Mouse (Mus musculus) brain, adult 2 months (tissue): ENCODE data around the gene Nol3.

Experiments
- DNase-seq: peaks from one replicate; pipeline ENCODE4 v3.0.0; 2011; ENCODE audit warnings: low read depth, low spot score

The Nol3 gene

DNA sequence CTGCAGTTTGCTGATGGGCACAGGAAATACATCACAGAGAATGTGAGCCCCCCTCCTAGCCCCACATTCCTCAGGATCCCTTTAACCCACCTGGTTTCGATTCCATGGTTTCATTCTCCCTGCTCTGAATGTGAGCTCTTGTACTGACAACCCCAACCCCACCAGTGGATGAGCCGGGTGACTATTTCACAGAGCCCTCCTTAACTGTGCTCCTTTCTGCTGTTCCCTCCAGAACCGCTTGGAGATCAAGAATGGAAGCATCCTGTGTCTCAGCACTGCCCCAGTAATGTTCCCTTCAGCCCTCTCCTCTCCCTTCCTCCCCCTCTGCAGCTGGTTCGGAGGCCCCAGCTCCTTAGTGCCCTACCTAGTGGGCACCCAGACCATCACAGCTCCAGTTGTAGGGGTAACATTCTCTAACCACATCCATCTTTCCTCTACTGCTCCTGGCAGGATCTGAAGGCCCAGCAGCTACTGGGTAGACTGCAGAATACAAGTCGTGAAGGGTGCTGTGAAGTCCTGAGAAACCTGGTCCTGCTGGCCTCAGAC is 30.3 kb downstream of the Nol3 start:
- DNase-seq, result peak; percentile 64

DNA sequence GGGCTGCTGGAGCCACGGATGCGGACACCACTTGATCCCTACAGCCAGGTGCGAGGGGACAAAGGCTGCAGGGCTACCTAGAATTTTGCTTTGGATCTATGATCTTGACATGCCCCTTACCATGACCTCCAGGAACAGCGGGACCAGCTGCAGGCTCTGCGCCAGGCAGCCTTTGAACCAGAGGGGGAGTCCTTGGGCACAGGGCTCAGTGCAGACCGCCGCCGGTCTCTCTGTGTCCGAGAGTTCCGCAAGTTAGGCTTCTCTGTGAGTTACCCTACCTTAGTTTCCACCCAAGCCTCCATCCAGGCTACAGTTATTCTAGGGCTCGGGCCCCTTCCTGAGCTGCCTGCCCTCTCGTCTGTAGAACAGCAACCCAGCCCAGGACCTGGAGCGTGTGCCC is 31.7 kb downstream of the Nol3 start:
- DNase-seq, result no peak

- no peak for DNase-seq
Observed at GRCm38 (mm10) chr8:105308428-105308827, 32.5 kb downstream of the Nol3 start.

GRCm38 (mm10) chr8:105309142-105309847 is 33.4 kb downstream of the Nol3 start:
- DNase-seq, result peak; percentile 97

DNA sequence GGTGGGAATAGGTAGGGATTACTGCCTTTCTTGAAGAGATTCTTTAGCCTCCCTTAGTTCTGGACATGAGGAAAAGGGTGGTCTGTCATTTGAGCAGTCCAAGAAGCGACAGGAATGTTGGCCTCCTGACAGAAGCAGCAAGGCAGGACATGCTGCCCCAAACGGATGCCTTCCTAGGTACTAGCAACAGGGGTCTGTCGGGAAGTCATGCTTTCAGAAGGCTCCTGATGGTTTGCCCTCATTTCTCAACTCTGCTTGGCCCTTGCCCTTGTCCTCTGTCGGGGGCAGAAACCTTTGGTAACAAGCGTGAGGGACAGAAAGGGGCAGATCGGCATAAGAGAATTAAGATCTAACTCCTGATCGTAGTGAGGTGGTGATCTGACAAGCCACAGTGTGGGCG is 34.2 kb downstream of the Nol3 start:
- no peak for DNase-seq

DNA sequence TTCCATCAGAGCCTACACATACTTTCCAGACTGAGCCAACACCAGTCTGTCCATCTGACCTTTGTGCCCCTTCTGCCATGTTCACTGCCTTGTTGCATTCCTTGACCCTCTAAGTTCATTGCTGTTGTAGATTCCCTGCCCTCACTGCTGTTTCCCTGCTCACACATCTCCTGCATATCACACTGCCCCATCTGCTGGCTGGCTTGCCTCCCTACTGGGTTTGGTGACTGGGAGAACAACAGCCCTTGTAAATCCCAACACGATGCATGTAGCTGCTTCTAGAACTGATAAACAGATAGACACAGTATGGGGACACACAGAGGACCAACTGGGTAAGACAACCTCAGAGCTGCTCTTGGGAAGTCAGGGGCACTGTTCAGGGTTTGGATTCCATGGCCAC is 35.8 kb downstream of the Nol3 start:
- no peak for DNase-seq

DNA sequence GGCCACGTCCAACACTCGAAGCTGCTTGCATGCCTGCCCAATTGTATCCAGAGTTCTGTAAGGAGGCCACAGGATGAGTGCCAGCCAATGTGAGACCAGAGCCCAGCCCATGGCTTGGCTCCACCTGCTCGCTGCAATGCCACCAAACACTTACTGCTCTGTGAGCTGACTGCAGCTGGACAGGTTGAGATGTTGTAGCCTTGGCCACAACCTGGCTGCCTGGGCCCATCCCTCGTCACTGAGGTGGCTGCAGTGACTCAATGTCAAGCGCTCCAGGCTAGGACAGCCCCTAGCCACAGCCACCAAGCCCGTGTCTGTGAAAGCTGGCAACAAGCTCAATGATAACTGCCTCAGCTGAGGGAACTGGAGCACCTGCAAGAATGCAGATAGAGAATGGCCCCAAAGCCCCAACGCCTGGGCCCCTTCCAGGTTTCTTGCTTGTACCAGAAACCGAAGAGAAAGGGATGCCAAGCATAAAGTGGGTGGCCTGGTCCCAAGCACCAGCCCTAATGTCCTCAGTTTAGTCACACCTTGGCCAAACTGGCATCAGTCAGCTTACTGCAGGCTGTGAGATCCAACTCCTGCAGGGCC is 37.0 kb downstream of the Nol3 start:
- no peak for DNase-seq

GRCm38 (mm10) chr8:105313622-105314402 is 37.9 kb downstream of the Nol3 start:
- no peak for DNase-seq

DNA sequence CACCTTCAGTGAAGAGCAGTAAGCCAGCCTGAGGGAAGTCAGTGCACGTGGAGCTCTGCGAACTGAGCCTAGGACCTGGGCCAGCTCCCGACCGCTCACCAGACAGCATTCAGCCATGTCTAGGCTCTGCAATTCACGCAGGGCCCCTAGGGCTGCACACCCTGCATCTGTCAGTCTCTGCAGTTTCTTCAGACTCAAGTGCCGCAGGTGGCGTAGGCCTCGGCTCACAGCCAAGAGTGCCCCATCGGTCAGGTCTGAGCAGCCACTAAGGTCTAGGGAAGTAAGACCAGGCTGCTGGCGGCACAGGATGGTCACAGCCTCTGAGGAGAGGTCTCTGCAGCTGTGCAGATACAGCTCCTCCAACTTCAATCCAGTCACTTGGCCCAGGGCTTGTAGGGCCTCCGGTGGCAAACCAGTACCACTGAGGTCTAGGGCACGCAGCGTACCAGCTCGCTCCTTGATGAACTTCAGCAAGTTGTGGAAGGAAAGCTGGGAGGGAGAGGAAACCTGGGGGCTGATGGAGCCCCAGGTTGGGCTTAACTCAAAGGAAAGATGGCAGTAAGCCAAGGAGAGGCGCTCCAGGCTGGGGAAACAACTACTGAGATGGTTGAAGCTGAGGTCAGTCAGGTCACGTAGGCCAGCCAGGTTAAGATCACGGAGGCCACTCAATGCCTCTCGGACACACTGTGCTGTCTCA is 39.3 kb downstream of the Nol3 start:
- DNase-seq, result no peak

DNA sequence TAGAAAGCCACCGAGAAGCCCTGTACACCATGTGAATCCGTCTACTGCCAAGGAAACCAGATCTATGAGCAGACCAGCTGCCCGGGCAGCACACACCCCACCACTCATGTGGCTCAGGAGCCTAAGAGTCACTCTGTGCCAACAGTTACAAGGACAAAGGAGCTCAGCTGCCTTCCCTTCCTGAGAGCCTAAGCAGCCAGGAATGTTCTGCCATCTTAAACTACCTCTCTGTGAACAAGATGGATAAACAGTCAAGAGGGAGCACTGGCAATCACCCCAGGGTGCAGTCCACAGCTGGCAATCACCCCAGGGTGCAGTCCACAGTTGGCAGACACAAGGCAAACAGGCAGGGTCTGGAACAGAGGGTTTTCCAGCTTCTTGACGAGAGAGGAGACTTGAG is 42.0 kb downstream of the Nol3 start:
- DNase-seq, result no peak

- peak; percentile 51 for DNase-seq
Observed at GRCm38 (mm10) chr8:105318662-105319190, 42.8 kb downstream of the Nol3 start.

GRCm38 (mm10) chr8:105323183-105323582 is 47.2 kb downstream of the Nol3 start:
- DNase-seq, result no peak

DNA sequence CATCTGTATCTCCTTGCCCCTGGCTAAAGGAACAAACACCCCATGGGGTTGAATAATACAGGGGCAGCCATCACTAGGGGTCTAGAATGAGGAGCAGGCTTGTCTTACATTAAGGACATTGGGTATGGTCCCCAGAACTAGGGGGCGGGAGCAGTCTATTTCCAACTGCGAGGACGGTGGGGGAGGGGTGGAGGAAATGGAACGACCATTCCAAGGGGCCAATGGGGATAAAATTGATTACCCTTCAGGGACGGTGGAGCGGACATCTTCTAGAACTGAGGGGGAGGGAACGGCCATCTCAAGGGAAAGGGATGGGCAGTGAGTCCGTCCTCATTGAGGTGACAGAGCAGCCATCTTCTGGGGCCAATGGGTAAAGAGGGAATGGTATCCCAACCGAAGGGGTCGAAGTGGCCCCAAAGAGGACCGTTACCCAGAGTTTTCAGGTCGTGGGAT is 49.7 kb downstream of the Nol3 start:
- DNase-seq, result no peak

DNA sequence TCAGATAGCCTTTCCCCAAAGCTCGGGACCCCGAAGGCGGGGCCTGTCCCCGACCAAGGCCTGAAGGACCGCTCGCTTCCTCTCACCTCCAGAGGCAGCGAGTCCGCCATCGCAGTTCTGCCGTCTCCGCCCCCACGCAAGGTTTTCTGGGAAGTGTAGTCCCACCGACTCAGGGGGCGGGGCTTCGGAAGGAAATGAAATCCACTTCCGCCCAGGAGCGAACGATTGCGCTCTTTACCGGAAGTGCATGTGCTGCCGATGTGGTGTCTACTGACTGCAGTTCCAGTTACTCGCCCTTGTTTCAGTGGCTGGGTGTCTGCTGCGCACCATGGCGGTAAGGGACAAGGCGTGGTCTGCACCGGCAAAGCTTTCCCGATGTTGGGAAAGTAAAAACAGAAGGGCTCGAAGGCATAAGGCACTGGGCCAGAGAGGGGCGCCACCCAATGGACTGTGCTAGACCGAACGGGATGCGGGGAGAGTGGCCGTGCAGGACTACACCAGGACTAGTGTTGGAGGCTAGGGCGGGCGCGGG is 50.3 kb downstream of the Nol3 start, which contains the start of the genes Lrrc29 and Tmem208:
Gene Lrrc29 (minus strand): TSS at position 138 of the 532 bp plus-strand sequence.
Gene Tmem208 (plus strand): TSS at position 214 of the 532 bp plus-strand sequence.
- DNase-seq, result peak; percentile 98

DNA sequence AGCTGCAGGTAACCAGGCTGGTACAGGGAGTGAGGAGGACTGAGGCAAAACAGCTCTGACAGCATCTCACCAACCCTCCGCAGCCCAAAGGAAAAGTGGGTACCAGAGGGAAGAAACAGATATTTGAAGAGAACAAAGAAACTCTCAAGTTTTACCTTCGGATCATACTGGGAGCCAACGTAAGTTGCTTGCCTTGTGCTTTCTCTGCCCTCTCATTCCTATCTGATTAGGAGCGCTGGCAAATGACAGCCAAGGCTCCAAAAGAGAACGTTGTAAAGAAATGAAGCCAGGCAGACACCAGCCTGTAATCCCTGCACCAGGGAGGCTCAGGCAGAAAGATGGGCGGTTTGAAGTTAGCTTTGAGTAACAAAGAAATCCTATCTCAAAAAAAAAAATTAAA is 51.0 kb downstream of the Nol3 start:
- no peak for DNase-seq

DNA sequence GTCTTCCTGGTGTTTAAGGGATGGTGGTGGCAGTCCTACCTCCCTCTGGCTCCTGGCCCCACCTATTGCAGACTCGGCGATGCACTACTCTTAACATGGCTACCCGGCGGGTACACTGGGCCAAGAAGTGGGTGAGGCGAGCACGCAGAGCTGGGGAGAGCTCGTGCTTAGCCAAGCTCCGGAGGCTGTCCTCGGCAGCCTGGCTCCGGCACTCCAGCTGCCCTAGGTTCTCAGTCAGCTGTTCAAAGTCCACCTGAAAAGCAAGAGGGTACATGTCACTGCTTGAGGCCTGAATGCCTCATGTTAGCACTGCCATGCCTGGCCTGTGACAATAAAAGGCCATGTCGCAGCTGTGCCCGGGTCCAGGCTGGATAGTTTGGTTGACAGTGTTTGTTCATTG is 54.4 kb downstream of the Nol3 start:
- DNase-seq, result no peak

DNA sequence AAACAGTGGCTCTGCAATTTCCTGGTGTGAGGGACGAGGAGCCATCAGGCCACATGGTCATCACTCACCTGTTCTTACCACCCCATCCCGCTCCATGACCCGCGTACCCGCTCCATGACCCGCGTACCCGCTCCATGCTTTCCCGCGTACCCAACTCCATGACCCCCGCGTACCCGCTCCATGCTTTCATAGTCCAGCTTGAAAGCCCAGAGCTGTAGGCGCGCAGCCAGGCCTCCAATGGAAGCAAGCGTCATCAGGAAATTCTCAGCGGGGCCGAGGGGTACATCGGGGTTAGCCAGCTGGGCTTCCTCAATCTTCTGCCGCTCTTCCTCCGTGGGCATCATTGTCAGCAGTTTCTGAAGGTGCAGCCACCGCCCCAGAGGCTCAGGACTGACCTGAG is 55.5 kb downstream of the Nol3 start:
- DNase-seq, result no peak
